Mouse (Mus musculus) 3134 (cell line): Measurements from ENCODE around the gene Fbxl17.

Source experiments
- DNase-seq: peaks from one replicate; pipeline ENCODE4 v3.0.0-alpha.2; 2011; ENCODE audit warnings: low spot score; ENCODE audit not compliant: insufficient read length; ENCODE audit errors: extremely low read depth

Gene Fbxl17

GRCm38 (mm10) chr17:63225959-63226358 is 273.9 kb downstream of the Fbxl17 start:
- no peak for DNase-seq

GRCm38 (mm10) chr17:63223675-63224074 is 276.1 kb downstream of the Fbxl17 start:
- DNase-seq: no peak

GRCm38 (mm10) chr17:63221632-63222031 is 278.2 kb downstream of the Fbxl17 start:
- DNase-seq: no peak

- no peak for DNase-seq
Observed at GRCm38 (mm10) chr17:63220821-63221220, 279.0 kb downstream of the Fbxl17 start.

DNA sequence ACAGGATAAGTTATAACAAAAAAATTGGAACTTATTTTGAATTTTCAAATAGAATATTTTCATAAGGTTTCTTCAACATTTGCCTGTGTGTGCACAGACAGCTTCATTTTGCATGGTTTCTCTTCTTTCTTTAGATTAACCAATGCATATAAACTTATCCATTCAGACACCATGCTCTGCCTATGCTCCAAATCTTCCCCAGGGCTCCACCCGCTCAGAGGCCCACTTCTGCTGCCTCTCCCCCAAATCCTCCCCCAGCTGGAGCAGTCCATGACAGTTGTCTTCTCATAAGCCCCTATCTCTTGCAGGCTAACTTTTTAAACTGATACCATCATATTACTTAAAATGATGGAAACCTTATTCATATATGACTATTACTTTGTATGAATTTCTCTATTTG is 282.8 kb downstream of the Fbxl17 start:
- DNase-seq: no peak

GRCm38 (mm10) chr17:63212018-63212417 is 287.8 kb downstream of the Fbxl17 start:
- no peak for DNase-seq

- no peak for DNase-seq
Observed at GRCm38 (mm10) chr17:63209151-63209550, 290.7 kb downstream of the Fbxl17 start.

DNA sequence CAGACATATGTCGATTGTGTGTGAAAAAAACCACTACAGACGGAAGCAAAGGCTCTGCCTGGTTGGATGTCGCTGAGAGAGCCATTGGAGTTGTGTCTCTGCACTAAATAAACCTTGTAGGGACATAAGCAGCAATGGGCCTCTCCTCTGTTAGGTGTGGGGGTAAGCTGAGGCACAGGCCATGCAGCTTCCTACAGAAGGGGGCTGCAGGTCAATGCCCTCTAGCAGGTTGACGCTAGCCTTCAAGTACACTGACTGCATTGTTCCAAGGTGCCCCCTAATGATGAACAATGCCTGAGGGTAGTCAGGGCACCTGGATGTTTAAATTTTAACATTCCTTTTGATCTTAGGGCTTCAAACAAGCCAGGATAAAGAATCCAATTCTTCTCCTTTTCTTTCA is 291.5 kb downstream of the Fbxl17 start:
- no peak for DNase-seq

DNA sequence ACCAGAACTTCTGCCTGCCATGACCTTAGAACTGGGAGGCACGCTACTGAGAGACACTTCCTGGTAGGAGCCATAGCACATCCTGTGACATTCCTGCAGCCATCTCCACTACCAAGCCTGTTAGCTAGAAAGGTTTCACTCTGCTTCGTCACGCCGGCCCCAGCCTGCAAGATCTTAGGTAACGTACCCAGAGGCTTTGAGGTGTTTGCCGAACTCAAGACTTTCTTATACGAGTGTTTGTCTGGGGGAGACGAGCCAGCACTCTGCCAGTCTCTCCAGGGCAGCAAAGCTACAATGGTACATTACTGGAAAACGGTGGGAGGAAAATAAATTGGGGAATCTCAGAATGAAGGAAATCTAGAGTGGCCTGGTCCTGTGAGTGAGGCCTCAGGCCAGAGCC is 292.1 kb downstream of the Fbxl17 start:
- no peak for DNase-seq

DNA sequence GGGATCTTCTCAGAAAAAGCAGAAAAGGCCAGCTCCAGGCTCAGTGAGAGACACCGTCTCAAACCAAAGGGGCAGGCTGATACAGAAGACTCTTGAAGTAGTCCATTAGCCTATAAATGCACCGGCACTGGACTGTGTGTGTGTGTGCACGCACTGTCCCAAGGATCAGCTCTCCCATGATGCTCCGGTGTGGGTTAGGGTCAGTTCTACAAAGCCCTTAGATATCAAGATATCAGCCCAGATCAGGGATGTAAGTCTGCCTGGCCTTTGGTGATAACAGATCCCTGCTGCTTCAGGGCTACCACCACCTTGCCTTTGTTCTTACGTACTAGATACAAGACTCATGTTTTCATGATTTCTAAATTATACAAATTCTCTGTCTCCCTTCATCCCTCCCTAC is 294.5 kb downstream of the Fbxl17 start:
- DNase-seq: no peak

DNA sequence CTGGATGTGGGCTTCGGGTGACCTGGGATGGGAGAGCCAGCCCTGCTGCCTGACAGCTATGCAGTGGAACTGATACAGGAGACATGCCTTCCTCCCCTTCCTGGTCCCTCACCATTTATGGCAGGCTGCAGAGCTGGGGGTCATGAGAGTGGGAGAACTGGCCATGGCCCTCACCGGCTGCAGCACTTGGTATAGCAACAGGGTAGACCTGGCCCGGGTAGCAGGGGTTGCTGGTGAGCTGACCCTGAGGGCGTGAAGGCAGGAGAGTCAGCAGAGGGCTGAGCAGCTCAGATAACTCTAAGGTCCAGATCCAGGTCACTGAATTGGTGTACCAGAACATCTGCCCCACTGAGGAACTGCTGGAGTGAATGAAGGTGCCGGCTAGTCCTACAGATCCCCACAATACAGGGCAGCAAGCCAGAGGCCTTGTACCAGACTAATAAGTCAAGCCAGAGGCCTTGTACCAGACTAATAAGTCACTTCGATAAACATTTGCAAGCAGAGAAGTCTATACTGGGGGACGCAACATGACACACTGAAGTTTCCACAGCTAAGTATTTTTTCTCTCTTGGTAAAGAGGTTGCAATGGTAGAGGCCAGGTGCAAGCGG is 296.1 kb downstream of the Fbxl17 start:
- no peak for DNase-seq

DNA sequence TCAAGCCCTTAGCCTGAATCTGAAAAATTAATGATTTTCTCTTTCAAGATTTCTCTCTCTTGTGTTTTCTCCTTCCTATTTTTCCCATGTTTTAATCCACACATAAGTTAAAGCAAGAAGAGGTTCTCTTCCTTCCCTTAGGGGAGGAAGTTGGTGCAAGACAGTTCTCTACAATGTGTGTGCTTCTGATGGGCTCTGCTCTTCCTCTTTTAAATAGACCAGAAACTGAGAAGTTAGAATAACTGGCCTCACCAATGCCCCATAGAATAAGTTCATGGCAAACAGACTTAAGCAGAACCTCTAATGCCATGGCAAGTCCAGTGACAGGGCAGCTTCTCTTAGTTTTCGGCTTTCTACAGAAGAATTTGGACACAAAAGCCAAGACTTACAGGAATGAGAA is 301.1 kb downstream of the Fbxl17 start:
- no peak for DNase-seq

- DNase-seq: no peak
Observed at GRCm38 (mm10) chr17:63195496-63195895, 304.3 kb downstream of the Fbxl17 start.

GRCm38 (mm10) chr17:63193196-63193595 is 306.6 kb downstream of the Fbxl17 start:
- no peak for DNase-seq

DNA sequence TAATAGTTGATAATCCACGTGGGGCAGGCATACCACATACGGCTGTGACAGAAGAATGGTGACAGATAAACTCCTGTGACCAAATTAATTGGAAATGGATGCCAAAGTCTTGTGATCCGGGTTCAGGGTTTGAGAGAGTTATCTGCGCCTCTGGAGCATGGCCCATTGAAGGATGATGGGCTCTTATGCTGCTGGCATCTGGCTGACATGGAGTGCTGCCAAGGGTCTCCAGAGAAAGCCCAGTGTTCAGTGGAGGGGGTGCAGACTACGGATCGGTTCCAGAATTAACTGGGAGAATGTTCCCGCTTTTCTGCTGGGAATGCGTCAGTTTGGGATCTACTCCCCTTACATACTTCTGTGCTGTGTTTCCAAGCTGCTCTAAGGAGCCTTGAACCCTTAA is 308.5 kb downstream of the Fbxl17 start:
- no peak for DNase-seq

DNA sequence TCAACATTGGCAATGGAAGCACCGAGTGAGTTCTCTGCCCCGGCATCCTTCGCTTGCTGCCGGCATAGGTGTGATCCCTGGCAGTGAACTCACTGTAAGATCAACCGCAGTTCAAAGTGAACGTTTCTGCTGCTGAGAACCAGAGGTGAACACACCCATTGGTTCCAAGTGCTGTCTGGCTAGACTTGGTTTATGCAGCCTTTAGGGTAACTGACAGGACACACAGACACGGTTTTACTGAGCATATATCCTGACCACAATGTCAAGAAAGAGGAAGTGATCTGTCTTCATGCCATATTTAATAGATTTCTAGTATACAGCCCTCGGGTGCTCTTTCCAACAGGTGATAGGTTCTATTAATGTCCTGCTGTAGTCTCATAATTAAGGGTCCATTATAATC is 310.5 kb downstream of the Fbxl17 start:
- DNase-seq: no peak

GRCm38 (mm10) chr17:63185531-63185930 is 314.3 kb downstream of the Fbxl17 start:
- DNase-seq: no peak

DNA sequence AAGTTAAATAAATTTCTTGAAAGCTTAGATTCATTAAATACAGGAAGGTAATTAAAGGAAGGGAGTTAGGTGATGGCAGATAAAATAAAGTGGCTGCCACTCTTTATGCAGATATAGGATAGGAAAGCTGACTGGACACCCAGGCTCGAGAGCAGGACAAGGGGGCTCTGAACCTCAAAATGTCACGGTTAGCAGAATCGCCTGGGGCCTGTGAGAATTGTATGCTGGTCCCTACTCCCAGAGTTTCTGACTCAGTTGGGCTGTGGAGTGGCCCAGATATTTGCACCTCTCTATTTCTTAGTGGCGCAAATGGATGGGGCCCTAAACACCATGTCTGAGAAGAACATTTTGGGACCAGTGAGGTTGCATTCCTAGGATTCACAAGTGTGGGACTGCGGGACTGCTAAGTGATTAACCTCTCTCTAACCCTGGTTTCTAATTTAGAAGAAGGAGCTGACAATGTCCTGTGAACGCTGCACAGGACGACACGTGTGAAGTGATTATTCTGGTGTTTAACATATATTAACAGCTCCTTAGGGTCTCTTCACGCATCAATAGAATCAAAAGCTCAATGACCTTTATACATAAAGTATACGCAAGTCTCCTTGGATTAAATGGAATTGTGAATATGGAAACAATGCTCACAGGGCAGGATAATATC is 314.8 kb downstream of the Fbxl17 start:
- no peak for DNase-seq

DNA sequence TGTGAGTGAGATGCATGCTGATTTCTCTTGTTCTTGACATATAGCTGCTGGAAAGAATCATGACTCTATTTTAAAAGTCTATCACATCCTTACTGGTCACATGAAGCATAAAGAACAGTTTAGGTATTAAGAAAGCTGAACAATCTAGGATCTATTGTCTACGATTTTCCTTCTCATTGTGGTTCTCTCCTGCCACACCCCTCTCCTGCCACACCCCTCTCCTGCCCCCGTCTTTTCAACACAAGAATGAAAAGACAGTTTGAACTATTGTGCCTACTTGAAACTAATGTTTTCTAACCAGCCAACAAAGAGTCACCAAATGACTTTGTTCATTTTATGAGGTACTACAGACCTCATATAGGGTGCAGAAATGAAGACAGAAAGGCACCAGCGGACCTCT is 316.4 kb downstream of the Fbxl17 start:
- DNase-seq: no peak

GRCm38 (mm10) chr17:63181661-63182060 is 318.2 kb downstream of the Fbxl17 start:
- no peak for DNase-seq

DNA sequence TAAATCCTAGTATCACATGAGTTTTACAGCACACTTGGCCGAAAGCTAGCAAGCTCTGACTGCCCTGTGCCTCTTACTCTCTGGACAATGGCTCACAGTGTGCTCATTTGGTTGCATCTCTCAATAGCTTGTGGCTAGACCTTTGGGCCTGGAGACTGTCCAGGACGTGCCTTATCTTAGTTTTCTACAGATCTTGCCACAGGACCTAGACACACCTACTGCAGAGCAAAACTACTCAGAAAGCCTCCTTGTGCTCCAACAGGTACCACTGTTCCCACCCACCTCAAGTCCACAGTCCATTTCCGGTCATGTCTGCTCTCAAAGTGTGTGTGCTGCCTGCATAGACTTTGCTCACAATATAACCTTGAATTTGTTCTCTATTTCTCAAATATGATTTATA is 319.8 kb downstream of the Fbxl17 start:
- DNase-seq: no peak

GRCm38 (mm10) chr17:63178331-63178730 is 321.5 kb downstream of the Fbxl17 start:
- no peak for DNase-seq

- DNase-seq: no peak
Observed at GRCm38 (mm10) chr17:63176411-63176810, 323.4 kb downstream of the Fbxl17 start.
